In genomic region chr8:6179602-6180001, GRCm38 (mm10) we compare ENCODE assay signal across 14 mouse cellular contexts.
"Had no signal": no experiment of that assay in that cellular context is flagged by ENCODE, and none has a peak within 500 bp of the region (broad histone marks: within the 10 kb centered on the region; RNA-seq: fewer than 3 reads in every experiment).

No protein-coding gene starts in this region.

- DNase-seq: kidney, adult 8-10 months; kidney, postnatal 14 days; kidney, postnatal 4 days; left cerebral cortex, postnatal 4 days; liver, postnatal 0 days; lung, embryonic 14.5 days; retina, postnatal 1 day; right cerebral cortex, postnatal 25 days; spleen, adult 18-20 months; thymus, adult 2 months; thymus, postnatal 25 days had no signal

- ATAC-seq: liver, postnatal 0 days; lung, postnatal 0 days; midbrain, embryonic 13.5 days; midbrain, embryonic 16.5 days had no signal
